Mouse (Mus musculus): ENCODE measurements at regions not wholly inside any gene's neighbourhood (a gene's known extent, or its start where the extent isn't known, plus 50 kb on each side); places are given as distances from the start of the nearest gene placed in this dataset.
A peak's percentile ranks its signal among the peaks of the same experiment; 100 is the strongest.
"Not testable (repeated sequence)": the region's sequence is repeated elsewhere in the genome, so short reads cannot be mapped to it uniquely, and the experiment has no call there.

DNA sequence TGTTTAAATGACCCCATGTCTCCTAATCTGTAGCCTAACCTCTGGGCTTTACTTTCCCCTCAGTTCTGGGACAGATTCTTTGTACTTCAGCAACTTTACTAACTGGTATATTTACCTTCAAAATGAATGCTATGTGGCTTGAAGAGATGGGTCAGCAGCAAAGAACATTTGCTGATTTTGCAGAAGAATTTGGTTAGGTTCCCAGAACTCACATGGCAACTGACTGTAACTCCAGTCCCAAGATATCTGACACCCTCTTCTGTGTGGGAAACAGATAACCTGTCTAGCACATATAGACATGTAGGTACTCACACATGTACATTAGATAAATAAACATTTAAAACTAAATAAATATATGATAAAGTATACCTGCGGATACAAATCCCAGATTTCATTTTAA, 530.5 kb upstream of the N6amt1 start:
- intact Hi-C loops (cut with DNase I), result no loop called here
- no peak for DNase-seq

DNA sequence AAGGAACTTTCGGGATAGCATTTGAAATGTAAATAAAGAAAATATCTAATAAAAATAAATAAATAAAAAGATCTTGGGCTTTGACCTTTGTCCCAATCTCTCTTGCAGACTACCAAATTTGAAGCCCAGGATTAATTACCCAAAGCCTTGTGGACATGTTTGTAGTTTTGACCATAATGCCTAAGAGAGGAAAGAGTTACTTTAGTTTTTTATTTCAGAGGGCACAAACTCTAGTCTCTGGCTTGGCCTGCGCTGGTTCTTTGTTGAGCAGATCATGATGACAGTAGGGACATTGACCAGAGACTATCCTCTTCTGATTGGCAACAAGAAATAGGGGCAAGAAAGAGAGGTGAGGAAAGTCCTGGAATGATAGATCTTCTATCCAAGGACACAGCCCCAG, 532.4 kb upstream of the N6amt1 start:
- DNase-seq, result no peak
- intact Hi-C loops (cut with DNase I), result no loop called here

DNA sequence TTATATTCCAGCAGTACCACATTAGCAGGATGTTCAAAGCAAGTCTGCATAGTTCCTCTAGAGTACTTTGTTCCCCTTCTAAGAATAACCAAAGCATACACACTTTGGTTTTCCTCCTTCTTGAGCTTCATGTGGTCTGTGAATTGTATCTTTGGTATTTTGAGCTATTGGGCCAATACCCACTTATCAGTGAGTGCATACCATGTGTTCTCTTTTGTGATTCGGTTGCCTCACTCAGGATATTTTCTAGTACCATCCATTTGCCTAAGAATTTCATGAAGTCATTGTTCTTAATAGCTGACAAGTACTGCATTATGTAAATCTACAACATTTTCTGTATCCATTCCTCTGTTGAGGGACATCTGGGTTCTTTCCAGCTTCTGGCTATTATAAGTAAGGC, 535.3 kb upstream of the N6amt1 start:
- DNase-seq; intact Hi-C loops (cut with DNase I): not testable (repeated sequence)

DNA sequence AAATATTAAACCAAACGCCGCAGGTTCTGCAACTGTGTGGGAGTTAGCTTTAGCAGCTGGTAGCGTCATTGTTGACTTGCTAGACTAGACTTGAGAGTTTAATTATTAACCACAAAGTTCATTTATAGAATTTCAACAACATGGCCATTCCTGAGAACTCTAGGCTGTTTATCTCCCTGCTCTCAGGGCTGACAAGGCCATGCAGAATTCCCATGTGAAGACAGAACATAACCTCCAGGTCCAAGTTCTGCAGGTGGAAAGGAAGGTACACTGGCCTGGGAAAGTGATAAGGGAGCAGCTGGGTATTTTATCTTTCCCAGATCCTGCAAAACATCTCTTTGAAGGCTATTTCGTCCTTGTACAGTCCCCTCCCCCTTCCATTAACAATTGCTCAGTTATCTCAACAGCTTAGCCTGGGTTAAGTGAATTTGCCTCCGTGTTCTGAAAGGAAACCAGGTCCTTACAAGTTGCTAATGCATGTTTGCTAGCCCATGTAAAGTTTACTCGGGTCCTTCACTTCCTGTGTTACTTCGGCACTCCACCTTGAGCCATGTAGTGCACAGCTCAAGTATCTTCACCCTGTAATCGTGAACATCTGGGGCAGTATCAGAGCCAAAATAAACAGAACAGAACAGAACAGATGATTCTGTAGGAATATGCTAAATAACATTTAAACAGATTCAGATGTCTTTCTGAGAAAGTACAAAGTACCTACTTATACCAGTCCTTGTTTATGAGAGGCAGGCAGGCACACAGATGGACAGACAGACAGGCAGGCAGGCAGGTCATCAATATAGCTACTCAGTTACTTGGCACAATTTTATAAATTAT, 537.0 kb upstream of the N6amt1 start:
- DNase-seq, result no peak
- intact Hi-C loops (cut with DNase I), result no loop called here

DNA sequence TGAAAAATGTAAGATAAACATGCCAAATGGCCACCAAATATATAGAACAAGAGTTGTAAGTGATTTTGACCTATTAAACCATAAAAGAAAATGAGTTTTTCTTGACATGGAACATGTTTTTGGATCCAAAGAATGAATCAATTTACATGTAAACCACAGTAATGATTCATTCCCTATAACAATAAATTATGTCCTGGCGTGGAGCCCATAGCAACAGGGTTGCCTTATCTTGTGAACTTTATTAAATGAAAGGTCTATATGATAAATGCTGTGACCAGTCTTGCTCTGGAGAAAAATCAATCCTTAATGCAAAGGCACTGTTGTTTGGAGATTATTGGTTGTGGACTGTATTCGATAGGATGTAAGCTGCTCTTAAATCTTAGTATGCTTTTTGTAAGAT, 538.0 kb upstream of the N6amt1 start:
- no peak for DNase-seq
- intact Hi-C loops (cut with DNase I), result no loop called here

DNA sequence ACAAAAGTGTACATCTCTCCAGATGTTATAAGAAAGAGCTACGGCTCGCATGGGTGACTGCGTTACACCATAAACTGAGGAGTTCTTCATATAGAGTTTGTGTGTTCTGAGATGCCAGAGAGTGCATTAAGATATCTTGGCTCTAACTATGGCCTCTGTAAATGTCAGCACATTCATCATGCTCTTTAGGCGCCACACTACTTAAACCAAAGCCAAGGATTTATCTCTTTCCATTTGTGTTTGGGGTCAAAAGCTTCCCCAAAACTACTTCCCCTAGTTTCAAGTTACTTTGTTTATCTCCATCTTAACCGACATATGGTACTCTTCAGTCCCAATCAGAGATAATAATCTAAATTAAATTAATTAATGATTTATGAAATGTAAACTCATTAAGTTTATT, 541.3 kb upstream of the N6amt1 start:
- no peak for DNase-seq
- intact Hi-C loops (cut with DNase I), result no loop called here

DNA sequence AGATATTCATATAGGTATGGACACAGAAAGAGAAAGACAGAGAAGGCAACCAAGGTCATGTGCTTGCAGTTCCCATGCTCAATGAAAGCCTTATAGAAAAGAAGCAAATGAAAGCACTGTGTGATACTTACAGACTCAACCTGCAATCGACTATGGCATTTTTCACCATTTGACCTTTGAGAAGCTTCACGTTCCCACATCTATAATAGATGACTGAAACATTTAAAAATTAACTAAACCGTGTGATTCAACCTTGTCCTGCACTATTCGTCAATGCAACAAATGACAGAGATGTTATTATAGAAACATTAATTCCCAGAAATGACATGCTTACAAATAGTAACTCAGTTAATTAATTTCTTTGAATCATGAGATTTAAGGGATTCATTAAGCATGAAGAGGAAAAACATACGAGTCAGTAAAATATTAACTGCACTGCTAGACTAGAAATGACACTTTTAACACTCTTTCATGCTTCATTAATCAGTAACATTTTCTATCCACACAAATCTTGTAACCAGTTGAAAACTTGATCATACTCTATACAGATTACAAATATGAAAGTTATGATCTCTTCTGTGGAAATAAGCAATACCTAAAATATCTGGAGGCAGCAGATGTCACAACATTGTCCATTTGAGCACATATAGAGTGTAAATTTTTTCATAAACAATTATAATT, 545.2 kb upstream of the N6amt1 start:
- intact Hi-C loops (cut with DNase I), result no loop called here
- no peak for DNase-seq

DNA sequence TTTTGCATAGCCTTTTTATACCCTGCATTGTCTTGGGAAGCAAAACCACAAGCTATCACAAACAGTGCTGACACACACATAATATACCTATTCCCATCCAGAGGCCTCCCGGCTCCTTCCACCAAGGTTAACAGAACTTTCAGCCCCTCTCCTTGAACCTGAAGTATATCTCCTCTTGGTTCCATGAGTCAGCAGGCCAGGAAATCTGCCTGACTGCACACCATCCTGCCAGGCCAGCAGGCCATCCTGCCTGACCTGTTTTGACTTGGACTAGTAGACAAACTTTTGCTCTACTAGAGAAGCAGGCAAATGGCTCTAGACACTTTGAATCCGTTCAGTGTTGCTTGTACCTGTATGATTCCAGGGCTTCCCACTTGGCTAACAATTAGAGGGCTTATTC, 547.6 kb upstream of the N6amt1 start:
- intact Hi-C loops (cut with DNase I), result no loop called here
- no peak for DNase-seq

DNA sequence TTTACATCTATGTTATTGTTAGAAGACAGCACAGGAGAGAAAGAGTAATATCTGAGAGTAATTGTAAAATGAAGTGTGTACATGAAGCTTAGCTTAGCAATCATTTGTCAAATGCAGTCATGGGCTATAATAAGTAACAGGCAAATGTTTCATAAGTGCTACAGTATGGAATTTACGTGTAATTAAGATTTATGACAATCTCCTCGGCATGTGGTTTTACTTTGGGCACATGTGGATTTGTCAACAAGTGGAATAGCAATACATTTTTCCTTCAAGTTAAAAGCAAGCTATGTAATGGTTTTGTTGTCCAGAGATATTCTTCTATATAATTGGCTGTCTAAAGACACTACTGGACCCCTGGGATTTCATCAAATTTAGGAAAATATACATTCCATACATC, 577.9 kb upstream of the N6amt1 start:
- DNase-seq, result no peak

DNA sequence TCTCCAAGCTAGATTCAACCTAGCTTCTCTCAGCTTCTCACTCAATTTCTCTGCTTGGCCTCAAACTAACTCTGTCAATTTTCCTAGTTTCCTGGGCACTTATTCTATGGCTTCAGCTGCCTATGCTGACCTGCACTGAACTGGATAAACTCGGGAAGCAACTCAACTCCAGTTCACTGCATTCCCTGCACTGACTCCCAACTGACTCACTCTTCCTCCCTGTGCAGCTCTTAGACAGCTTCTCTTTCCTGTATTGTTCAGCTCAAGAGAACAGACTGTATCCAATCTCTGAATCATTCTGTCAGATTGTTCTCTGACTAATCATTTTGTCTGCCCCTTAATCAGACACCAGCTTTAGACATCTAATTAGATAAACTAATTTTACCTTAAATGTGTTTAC, 581.4 kb upstream of the N6amt1 start:
- intact Hi-C loops (cut with DNase I), result no loop called here
- DNase-seq, result no peak

More for the DNA sequence above, 577.9 kb upstream of the N6amt1 start:
- intact Hi-C loops (cut with DNase I), result no loop called here

DNA sequence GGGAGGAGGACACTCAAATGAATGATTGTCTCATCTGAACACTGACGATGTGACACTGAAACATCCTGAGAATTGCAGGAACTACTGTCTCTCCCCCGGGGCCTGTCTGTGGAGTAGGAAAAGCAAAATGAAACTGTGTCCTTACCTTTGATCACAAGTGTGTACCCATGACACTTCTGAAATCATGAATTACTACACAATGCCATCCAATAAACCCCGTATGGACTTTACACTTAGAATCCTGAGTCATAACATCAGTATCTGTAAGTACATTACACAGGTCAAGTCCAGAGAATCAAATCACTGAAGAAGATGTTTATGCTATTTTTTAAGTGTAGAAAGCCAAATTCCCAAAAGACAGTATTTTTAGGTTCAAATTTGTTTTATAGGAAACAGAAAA, 585.1 kb upstream of the N6amt1 start:
- intact Hi-C loops (cut with DNase I), result no loop called here
- no peak for DNase-seq

DNA sequence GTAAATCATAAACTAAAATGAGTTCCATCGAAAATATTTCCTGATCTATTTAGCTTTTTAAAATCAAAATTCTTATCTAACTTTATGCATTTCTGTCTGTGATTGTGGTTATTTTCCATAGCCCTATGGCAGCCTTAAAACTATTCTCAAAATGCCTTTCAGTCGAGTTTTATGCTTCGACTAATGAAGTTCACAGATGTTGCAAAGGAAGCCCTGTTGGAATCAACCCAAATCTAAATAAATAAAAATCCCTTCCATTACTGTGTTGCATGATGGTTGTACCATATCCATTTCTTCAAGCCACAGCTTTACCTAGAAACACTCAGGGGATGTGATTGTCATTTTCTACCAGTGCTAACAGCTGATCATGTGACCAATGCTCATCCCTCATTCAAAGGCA, 585.6 kb upstream of the N6amt1 start:
- no peak for DNase-seq
- intact Hi-C loops (cut with DNase I), result no loop called here

DNA sequence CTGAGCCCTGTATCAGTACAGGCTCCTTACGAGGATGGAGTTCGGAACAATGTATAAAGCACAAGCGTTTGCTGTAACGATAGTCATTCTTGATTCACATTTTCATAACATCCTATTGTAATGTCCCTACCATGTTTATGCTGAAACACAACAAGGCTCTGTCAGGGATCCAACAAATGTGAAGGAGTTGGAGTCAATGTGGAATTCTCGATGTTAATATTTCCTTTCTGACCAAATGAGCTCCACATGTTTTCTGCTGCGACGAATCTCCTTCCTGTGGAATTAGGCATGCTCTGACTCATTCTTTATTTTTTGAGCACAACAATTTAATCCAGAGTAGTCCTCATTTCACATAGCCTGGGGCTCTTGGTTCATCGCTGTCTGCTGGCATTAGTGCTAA, 588.0 kb upstream of the N6amt1 start:
- intact Hi-C loops (cut with DNase I), result no loop called here
- DNase-seq, result peak in 1 of 2 experiments; percentile 3

DNA sequence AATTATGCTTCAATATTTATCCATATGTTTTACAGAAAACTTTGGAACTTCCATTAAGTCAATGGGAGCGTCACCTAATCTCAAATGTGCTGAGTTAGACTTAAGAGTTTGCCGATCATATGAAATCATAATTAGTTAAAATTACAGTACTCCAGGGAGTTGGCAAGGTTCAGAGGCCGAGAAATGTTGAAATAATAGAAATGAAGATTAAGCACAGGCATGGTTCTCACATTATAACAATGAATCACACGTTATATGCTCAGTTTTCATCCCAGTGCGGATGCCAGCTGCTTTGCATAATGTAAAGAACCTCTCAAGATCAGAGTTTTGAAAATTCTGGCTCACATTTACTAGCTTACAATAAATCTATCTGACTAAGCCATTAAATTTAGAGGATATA, 612.7 kb upstream of the N6amt1 start:
- intact Hi-C loops (cut with DNase I), result no loop called here
- no peak for DNase-seq

DNA sequence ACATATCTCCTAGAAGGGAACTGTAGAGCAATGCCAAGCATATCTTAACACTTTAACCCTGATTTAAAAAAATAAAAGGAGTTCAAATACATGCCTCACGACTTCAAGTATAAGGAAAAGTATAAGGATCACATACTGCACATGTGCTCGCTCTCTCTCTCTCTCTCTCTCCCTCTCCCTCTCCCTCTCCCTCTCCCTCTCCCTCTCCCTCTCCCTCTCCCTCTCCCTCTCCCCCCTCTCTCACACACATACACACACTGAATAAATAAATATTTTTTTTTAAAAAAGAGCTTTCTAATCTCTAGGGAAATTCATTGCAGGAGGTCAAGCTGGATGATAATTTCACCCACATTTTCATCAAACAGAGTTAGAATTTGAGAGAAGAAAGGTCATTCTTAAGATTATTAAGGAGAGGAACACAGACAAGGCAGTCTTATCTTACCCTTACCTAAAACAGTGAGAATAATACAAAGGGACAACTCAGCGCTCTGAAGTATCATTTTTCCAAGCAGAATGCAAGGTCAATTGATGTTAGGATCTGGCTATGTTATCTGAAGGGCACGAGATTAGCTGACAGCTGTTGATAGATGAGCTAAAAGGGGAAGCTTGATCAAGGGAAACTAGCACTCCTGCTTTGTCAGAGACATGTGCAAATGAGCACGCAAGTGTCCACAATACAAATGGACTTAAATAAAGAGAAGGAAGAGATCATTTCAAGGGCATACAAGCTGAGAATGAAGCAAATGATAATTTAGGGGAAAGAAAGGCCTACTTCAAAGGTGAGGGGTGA, 634.8 kb upstream of the N6amt1 start:
- intact Hi-C loops (cut with DNase I), result no loop called here
- DNase-seq, result no peak

DNA sequence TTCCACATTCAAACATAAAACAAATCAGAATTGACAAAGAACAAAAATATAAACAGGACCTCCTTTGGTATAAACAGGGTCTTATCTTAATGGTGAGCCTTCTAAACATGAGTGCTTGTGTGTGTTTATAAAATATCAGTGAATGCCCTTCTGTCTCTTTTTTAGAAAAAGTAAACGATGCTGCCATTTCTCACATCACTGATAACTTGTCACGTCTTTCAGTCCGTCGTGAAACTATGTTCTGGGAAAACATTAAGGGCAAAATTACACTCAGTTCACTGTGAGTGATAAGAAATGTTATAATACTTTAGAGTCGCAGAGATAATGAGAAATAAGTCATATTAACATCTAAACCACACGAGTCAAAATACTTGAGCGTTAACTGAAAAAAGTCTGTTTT, 635.6 kb upstream of the N6amt1 start:
- DNase-seq, result no peak
- intact Hi-C loops (cut with DNase I), result no loop called here

DNA sequence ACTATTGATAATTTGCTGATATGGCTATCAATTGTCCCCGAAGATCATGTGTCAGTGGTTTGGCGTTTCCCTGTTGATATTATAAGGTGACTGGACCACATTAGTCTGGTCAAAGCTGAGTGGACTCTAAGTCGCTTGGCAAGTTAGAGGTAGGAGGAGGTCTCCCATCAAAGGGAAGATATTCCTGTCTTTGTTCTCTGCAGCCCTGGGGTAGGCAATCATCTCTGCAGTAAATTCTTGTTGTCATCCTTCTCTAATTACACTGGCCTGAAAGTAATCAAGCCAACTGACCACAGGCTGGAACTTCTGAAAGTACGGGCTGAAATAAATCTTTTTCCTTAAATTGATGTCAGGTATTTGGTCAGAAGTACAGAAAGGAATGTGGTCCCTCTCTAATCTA, 652.3 kb upstream of the N6amt1 start:
- intact Hi-C loops (cut with DNase I), result no loop called here
- DNase-seq, result no peak

DNA sequence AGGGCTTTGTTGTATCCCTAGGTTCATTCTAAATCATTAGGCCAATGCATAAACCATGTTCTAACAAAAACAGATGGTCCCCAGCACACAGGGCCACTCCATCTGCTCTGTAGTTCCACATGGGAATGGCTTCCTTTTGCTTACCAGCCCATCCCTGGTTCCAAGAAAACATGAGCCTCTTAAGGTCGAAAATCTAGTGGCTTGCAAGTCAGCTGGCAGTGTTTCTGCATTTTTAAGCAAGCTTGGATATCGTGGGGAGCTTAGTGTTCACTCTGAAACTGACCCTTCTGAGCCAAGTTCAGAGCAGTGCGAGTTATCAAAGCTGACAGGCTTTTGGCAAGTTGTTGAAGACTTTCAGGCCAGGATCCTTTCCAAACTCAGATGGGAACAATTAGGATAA, 659.5 kb upstream of the N6amt1 start:
- peak; percentile 49 to 63 for DNase-seq
- intact Hi-C loops (cut with DNase I), result no loop called here

DNA sequence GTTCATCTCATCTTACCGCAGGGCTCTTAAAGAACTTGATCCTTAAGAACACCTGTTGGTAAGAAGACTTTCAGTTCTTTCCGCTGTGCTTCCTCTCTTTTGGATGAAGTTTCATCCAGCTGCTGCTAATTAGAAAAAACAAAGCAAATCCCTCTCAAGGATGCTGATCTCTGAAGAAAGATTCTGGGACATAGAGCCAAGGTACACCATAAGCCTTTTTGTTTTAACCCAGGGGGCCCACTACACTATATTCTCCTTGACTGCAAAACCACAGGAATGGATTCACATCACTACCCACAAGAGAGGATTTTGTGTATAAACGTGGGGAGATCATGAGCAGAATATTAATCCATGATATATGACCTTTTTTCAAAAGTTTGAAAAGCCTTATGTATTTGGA, 694.8 kb upstream of the N6amt1 start:
- intact Hi-C loops (cut with DNase I), result no loop called here
- no peak for DNase-seq

DNA sequence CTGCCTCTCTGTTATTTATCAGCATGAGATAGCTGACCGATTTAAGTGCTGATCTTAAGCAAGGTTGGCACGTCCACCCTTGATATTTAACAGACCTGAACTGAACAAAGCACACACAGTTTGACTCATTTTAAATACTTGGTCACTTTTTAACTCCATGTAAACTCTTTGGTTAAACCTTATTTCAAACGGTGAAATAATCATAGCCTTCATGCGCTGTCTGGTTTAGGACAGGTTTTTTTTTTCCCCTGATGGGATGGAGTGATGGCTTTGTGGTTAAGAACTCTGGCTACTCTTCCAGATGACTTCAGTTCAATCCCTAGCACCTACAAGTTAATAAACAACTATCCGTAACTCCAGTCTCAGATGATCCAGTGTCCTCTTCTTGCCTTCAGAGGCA, 706.7 kb upstream of the N6amt1 start:
- DNase-seq, result no peak
- intact Hi-C loops (cut with DNase I), result loop anchor here (10.0 kb wide), 1 partner anchor 747 kb away; no protein-coding TSS in a partner anchor

DNA sequence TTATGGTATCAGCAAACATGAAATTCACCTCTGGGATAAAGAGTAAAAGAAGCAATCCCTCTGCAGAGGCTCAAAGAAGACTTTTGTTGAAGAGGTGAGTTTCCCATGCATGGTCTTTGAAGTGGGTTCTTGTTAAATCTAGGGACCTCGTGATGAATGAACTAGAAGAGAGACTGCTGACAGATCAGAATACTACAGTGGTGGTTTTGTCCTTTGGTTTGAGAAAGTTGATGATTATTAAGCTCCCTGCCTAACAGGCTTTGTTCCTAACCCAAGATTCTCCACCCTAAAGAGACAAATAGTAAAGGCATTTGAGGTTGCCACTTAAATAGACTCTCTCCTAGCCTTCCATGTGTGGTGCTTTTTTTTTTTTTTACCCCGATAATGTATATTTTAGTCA, 707.2 kb upstream of the N6amt1 start:
- DNase-seq, result no peak
- intact Hi-C loops (cut with DNase I), result loop anchor here (10.0 kb wide), 1 partner anchor 748 kb away; no protein-coding TSS in a partner anchor
